Mouse (Mus musculus) brain, embryonic 14.5 days (tissue): Measurements from ENCODE around the gene Gm28372. TPM values are rescaled to one million over a fixed set of nuclear protein-coding genes. Genes with fewer than 3 reads are reported as not detected.
"Not testable (repeated sequence)": the region's sequence is repeated elsewhere in the genome, so short reads cannot be mapped to it uniquely, and the experiment has no call there.

Experiments
- DNase-seq: peaks from one replicate; pipeline ENCODE4 v3.0.0-alpha.2; 2011; ENCODE audit warnings: low read depth
- CTCF ChIP-seq: fragments of 200-500 bp; IDR thresholded peaks from 2 replicates; pipeline ENCODE4 v1.5.1; 2012; ENCODE audit warnings: inconsistent platforms, mild to moderate bottlenecking, moderate library complexity, borderline replicate concordance; ENCODE audit not compliant: insufficient read depth, insufficient read length; ENCODE audit errors: extremely low read depth
- POLR2A ChIP-seq: fragments of 200-500 bp; IDR thresholded peaks from 2 replicates; pipeline ENCODE4 v1.6.1; 2012; ENCODE audit warnings: mild to moderate bottlenecking, inconsistent platforms, borderline replicate concordance; ENCODE audit not compliant: poor library complexity, insufficient read depth, insufficient read length, severe bottlenecking; ENCODE audit errors: extremely low read depth
- polyA plus RNA-seq: library from polyadenylated mRNA; depleted of rRNA; stranded (reverse); fragments of >200 nt; gene quantifications from 2 replicates; pipeline ENCODE4 v1.2.3, GENCODE M21; 2012; rRNA removed

The Gm28372 gene
- not detected in 2 replicates for polyA plus RNA-seq

DNA sequence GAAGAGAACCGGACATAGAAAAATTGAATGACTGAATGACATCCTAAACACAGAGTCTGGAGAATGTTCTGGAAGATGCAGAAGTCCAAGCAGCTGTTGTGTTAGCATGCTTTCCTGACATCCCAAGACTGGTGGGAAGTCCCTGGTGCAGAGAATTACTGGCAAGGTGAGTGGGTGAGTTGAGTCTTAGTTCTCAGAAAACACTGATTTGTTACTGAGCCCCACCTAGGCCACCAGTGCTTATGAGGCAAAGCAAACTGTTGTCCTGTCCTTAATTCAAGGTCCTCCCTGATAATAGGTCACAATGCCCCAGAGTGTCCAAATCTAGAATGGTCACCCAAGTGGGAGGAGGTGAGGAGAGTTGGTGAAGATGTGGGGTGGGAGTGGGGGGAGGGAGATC lies at the start of gene Gm28372, which contains the start of gene 1700020A23Rik:
Gene Gm28372, plus strand, starts transcription at position 301 of the 400 bp plus-strand sequence.
Gene 1700020A23Rik, plus strand, starts transcription at position 321 of the 400 bp plus-strand sequence.
- DNase-seq = no peak
- TF ChIP-seq POLR2A = no peak
- TF ChIP-seq CTCF = no peak

DNA sequence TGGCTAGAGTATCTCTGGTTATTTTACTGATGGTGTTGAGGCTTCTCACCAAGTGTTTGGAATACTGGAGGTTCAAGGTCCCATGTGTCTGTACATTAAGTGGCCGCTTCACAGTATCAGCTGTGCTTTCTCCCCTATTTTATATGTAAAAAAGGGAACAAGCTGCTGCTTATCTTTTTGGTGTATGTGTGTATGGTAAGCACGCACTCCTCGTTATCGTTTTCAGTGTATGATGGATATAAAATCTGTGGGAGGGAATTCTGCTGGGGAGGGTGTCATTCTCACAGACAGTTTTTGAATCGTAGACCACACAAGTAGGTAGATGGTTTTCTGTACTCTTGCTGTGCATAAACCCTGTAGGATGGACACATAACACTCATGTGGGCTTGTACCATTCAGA lies 47.5 kb upstream of the Gm28372 start:
- TF ChIP-seq CTCF (no peak), POLR2A (no peak)
- no peak for DNase-seq

GRCm38 (mm10) chr2:130358852-130359251 lies 46.2 kb upstream of the Gm28372 start:
- DNase-seq = peak; percentile 87
- TF ChIP-seq POLR2A = no peak
- no peak for TF ChIP-seq CTCF

- no peak for TF ChIP-seq POLR2A
- TF ChIP-seq CTCF = peak; percentile 81
Measured at GRCm38 (mm10) chr2:130362511-130363026, 42.5 kb upstream of the Gm28372 start.

GRCm38 (mm10) chr2:130365211-130366094 lies 39.6 kb upstream of the Gm28372 start:
- TF ChIP-seq POLR2A (no peak), CTCF (no peak)

More at GRCm38 (mm10) chr2:130362511-130363026, 42.5 kb upstream of the Gm28372 start:
- DNase-seq = peak; percentile 78

GRCm38 (mm10) chr2:130367386-130367785 lies 37.7 kb upstream of the Gm28372 start:
- TF ChIP-seq CTCF (no peak), POLR2A (no peak)
- DNase-seq = no peak

More at GRCm38 (mm10) chr2:130365211-130366094, 39.6 kb upstream of the Gm28372 start:
- peak; percentile 29 for DNase-seq

DNA sequence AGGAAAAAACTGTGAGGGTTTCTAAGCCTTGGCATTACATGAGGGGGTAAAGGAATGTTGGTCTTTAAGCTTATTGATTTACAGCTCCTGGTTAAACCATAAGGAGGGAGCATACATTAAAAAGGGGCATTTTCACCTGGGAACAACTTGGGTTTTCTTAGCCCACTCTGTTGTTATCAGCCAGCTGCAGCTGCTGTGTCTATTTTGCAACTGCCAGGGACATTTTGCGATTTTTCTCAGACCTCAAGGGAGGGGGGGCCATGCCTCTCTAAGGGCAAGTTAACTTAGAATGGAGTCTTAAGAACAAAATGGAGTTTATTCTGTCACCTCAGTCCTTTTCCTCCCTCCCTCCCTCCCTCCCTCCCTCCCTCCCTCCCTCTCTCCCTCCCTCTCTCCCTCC lies 32.0 kb upstream of the Gm28372 start:
- DNase-seq = not testable (repeated sequence)

DNA sequence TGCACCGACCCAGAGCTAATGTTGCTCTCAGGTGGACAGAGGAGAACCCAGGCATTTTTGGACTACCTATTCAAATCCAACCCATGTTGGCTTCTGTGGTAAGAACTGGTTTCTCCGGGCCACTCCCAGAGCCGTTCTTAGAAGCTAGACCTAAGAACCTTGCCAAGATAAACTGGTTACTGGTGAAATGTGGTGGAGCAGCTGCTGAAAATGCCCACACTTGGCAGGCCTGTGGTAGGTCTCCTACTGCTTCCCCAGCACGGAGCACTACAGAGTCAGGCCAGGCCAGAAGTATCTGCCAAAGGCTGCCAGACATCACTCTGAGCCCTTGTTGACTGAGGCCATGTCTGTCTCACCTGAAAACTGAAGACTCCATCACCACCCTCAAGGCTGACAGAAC lies 30.1 kb upstream of the Gm28372 start:
- DNase-seq = no peak

DNA sequence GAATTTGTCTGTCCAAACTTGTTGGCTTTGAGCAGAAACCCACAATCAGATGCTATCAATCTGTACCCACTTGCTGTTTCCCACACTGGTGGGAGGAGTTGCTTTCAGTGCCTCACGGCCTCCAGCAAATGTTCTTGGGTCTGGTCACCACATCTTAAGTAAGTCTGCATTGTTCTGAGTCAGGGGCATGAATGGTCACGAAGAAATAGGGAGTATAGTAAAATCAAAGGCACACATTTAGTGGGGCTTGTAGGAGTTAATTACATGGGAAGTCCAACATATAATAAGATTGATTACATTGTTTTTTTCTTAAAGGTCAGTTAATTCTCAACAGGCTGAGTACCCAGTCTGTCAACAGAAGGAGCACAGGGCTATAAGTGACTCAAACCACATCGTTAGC lies 21.8 kb upstream of the Gm28372 start:
- no peak for DNase-seq
- TF ChIP-seq POLR2A (no peak), CTCF (no peak)

More for the DNA sequence above, 30.1 kb upstream of the Gm28372 start:
- no peak for TF ChIP-seq POLR2A
- no peak for TF ChIP-seq CTCF

- DNase-seq = no peak
- TF ChIP-seq CTCF = no peak
- no peak for TF ChIP-seq POLR2A
Measured at GRCm38 (mm10) chr2:130383895-130384294, 21.1 kb upstream of the Gm28372 start.

DNA sequence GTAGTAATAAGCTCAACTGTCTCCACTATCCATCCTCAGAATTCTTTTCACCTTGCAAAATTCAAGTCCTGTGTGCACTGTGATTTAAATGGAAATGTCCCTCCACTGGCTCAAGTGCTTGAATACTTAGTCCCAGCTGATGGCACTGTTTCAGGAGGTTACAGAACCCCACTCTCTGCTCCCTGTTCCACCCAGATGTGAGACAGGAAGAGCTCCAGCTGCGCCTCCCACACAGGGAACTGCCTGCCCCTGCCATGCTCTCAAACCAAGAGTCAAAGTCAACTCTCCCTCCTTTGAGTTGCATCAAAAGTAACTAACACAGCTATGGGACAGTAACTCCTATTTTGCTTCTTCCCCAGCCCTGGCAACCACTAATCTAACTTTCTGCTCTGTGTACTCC lies 18.8 kb upstream of the Gm28372 start:
- TF ChIP-seq POLR2A (no peak), CTCF (no peak)
- DNase-seq = no peak

DNA sequence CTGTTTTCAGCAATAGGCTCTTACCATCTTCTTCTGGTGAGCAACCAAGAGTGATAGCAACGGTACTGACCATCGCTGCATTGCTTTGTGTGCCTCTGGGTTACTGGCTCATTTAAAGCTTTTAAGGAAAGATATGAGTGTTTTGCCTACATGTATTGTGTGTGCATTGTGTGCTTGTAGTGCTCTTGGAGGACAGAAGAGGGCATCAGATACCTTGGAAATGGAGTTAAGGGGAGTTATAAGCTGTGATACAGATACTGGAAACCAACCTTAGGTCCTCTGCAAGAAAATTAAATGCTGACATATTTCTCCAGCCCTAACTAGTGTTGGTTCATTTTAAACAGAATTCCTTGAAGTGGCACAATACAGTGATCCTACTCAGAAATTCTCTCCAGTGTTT lies 16.2 kb upstream of the Gm28372 start:
- TF ChIP-seq CTCF (peak; percentile 17; the same call in 1 of the 2 replicates), POLR2A (no peak)
- DNase-seq = peak; percentile 23

DNA sequence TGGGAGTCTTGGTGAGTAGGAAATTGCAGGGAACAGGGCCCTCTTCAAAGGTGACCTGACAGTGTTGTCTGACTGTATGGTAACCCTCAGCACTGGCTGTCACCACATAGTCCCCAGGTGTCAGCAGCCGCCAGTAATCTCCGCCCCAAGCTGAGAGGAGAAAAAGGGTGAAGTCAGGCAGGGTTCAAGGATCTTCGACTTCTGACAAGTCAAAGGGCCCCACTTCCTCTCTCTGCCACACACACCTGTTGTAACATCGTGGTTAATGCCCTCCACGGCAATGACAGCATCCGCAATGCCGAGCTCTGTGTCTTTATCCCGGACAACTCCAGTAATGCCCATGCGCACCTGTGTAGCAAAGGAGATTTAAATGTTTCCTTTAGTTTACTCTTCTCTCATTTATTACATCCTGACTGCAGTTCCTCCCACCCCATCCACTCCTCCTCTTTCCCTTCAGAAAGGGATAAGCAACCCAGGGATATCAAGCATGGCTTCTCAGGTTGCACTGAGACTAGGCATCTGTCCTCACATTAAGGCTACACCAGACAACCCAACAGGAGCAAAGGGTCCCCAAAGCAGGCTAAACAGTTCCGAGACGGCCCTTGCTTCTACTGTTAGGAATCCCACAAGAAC lies 13.9 kb upstream of the Gm28372 start:
- no peak for DNase-seq
- no peak for TF ChIP-seq POLR2A
